Comparison of ENCODE assay signal across 20 mouse cellular contexts in the genomic region with DNA sequence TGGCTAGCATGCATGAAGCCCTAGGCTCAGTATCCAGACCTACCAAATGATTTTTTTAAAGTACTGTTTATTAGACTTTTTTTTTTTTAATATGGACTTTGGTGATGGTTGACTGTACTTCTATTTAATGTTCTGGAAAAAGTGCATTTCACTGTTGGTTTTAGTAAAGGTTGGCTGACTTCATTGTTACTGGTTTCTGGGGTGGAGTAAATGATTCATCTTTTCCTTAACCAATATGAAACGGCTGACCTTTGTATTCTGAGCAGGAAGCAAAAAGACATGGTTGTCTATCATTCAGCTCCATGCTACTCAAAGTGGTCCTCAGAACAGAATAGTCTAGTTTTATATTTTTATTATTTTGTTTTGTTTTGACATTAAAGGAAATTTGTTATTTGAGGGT. TPM values are rescaled to one million over a fixed set of nuclear protein-coding genes. Genes with fewer than 3 reads are reported as not detected.
A peak's percentile ranks its signal among the peaks of the same experiment; 100 is the strongest.
DNase-seq lines count a peak whose midpoint lies in the region; ATAC-seq and TF ChIP-seq lines count a peak whose summit lies in the region.
"Had no signal": no experiment of that assay in that cellular context is flagged by ENCODE, and none has a peak within 500 bp of the region (broad histone marks: within the 10 kb centered on the region; RNA-seq: fewer than 3 reads in every experiment).

No protein-coding gene starts in this region.

- TF ChIP-seq POLR2A in CH12.LX (IDR thresholded peaks at IDR 0.05; ENCODE audit: low read depth, low read length) = no peak

- H3K79me2 ChIP-seq in CH12.LX (replicated peaks; ENCODE audit: control insufficient read depth, extremely low read depth, insufficient read depth, poor library complexity, severe bottlenecking) = no peaks in the 10 kb centered on the region

- no peaks in the 10 kb centered on the region for H3K27me3 ChIP-seq in kidney, postnatal 0 days (ENCODE audit: insufficient read depth, low read length)
- H3K27me3 ChIP-seq in CH12.LX (replicated peaks) = no peaks in the 10 kb centered on the region
- H3K27me3 ChIP-seq: embryonic facial prominence, embryonic 12.5 days; forebrain, embryonic 15.5 days; heart, embryonic 12.5 days; hindbrain, embryonic 15.5 days had no signal

- 0 out of 2 replicates have a peak, but pooled peaks cover 3% of the 10 kb centered on the region for H3K4me1 ChIP-seq in kidney, postnatal 0 days (replicated peaks; ENCODE audit: insufficient read depth, low read length)
- H3K4me1 ChIP-seq in CH12.LX (ENCODE audit: control insufficient read depth in 1 of 2, insufficient read depth in 2 of 2) = peaks cover 4% of the 10 kb centered on the region in 2 experiments; a peak in 2 of 4 replicates
- H3K4me1 ChIP-seq: embryonic facial prominence, embryonic 12.5 days; forebrain, embryonic 15.5 days; heart, embryonic 12.5 days had no signal

- TF ChIP-seq RAD21 in CH12.LX (IDR thresholded peaks at IDR 0.05; ENCODE audit: low read depth, low read length) = no peak

- peak; percentile 31 for DNase-seq in kidney, postnatal 0 days (ENCODE audit: low spot score)
- DNase-seq in kidney, postnatal 4 days = no peak
- DNase-seq in CD4-positive helper T cell, adult 2 months (ENCODE audit: low read depth, low spot score) = peak; percentile 10
- DNase-seq in CH12.LX (ENCODE audit: extremely low read depth) = peak; percentile 31
- DNase-seq in induced T-regulatory cell, adult 2 months (ENCODE audit: low read depth) = peak; percentile 41
- DNase-seq in right cerebral cortex, adult 18-20 months = no peak
- DNase-seq in adipocyte (ENCODE audit: low spot score) = no peak
- DNase-seq: adrenal gland, postnatal 14 days; cerebellum, adult 11-12 months; cerebellum, adult 9-10 months; cerebellum, postnatal 25 days; gastrocnemius, postnatal 10 days; heart, postnatal 36 days; kidney, adult 11 months had no signal

- H3K9me3 ChIP-seq in kidney, postnatal 0 days (replicated peaks; ENCODE audit: low read length) = no peaks in the 10 kb centered on the region
- no peaks in the 10 kb centered on the region for H3K9me3 ChIP-seq in CH12.LX (replicated peaks; ENCODE audit: low read length)
- H3K9me3 ChIP-seq: embryonic facial prominence, embryonic 12.5 days; forebrain, embryonic 15.5 days; heart, embryonic 12.5 days; hindbrain, embryonic 15.5 days had no signal

- H3K36me3 ChIP-seq in kidney, postnatal 0 days (ENCODE audit: insufficient read depth, low read length) = no peaks in the 10 kb centered on the region
- H3K36me3 ChIP-seq in CH12.LX (replicated peaks in 1 of 2; ENCODE audit: control insufficient read depth in 1 of 2, insufficient read depth in 1 of 2, low read length in 1 of 2) = no peaks in the 10 kb centered on the region
- H3K36me3 ChIP-seq: embryonic facial prominence, embryonic 12.5 days; forebrain, embryonic 15.5 days; heart, embryonic 12.5 days; hindbrain, embryonic 15.5 days had no signal

- no peak for TF ChIP-seq CTCF in kidney, postnatal 0 days (IDR thresholded peaks at IDR 0.05; ENCODE audit: low read depth)
- no peak for TF ChIP-seq CTCF in CH12.LX (conservative IDR thresholded peaks at IDR 0.05 in 1 of 2, IDR thresholded peaks at IDR 0.05 in 1 of 2; ENCODE audit: low read depth in 2 of 2, low read length in 2 of 2)

- TF ChIP-seq EP300 in CH12.LX (IDR thresholded peaks at IDR 0.05; ENCODE audit: low read length) = peak; percentile 77; the same call in 1 of the 2 replicates

- no peak overlapping the region for H3K9ac ChIP-seq in kidney, postnatal 0 days (ENCODE audit: low read depth, low read length)
- no peak overlapping the region for H3K9ac ChIP-seq in CH12.LX (ENCODE audit: insufficient read depth, low read depth)
- H3K9ac ChIP-seq: embryonic facial prominence, embryonic 12.5 days; forebrain, embryonic 15.5 days; heart, embryonic 12.5 days; hindbrain, embryonic 15.5 days had no signal

- H3K4me3 ChIP-seq in kidney, postnatal 0 days (replicated peaks; ENCODE audit: low read depth, low read length) = no peak overlapping the region
- H3K4me3 ChIP-seq in CH12.LX (replicated peaks in 1 of 3; ENCODE audit: low read depth in 2 of 3, low read length in 2 of 3, poor library complexity in 1 of 3) = no peak overlapping the region
- H3K4me3 ChIP-seq: embryonic facial prominence, embryonic 12.5 days; forebrain, embryonic 15.5 days; heart, embryonic 12.5 days; hindbrain, embryonic 15.5 days had no signal

- ATAC-seq in kidney, postnatal 0 days (replicated peaks; ENCODE audit: low FRiP score, low read depth) = no peak
- ATAC-seq: forebrain, embryonic 15.5 days; inflammation-experienced regulatory T-cells, adult 6 months had no signal

- no peak overlapping the region for H3K4me2 ChIP-seq in kidney, postnatal 0 days (ENCODE audit: low read length)
- H3K4me2 ChIP-seq in CH12.LX (ENCODE audit: insufficient read depth, low read depth, poor library complexity, severe bottlenecking) = no peak overlapping the region
- H3K4me2 ChIP-seq: embryonic facial prominence, embryonic 12.5 days; forebrain, embryonic 15.5 days; heart, embryonic 12.5 days had no signal

- in situ Hi-C loops in CH12.LX (cut with MboI; ENCODE audit: low pct_ligation_motif_present, low pct_unique_long_range_greater_than_20kb, low sequenced_read_pairs) = no loop called here

- 38% methylated on average over 1 of the region's 1 CpGs for WGBS in kidney, postnatal 0 days

- dilution Hi-C loops in CH12.LX (cut with MboI; ENCODE audit: extremely low pct_ligation_motif_present, extremely low pct_unique_long_range_greater_than_20kb, low sequenced_read_pairs) = no loop called here

- H3K27ac ChIP-seq in kidney, postnatal 0 days = no peak overlapping the region
- H3K27ac ChIP-seq in CH12.LX (ENCODE audit: insufficient read depth, low read depth) = no peak overlapping the region
- H3K27ac ChIP-seq: embryonic facial prominence, embryonic 12.5 days; forebrain, embryonic 15.5 days; hindbrain, embryonic 15.5 days had no signal

TF ChIP-seq in CH12.LX, 34 proteins besides CTCF, POLR2A, EP300 and RAD21:
- TF ChIP-seq NRF1 (IDR thresholded peaks at IDR 0.05; ENCODE audit: low read depth, low read length) = no peak
- TF ChIP-seq PAX5 (IDR thresholded peaks at IDR 0.05; ENCODE audit: low read length) = no peak
- no peak for TF ChIP-seq RCOR1 (conservative IDR thresholded peaks at IDR 0.05; ENCODE audit: low read depth, low read length)
- TF ChIP-seq ETS1 (conservative IDR thresholded peaks at IDR 0.05; ENCODE audit: low read depth, low read length) = peak; percentile 56; the same call in 1 of the 2 replicates
- TF ChIP-seq MXI1 (IDR thresholded peaks at IDR 0.05; ENCODE audit: low read depth, low read length) = no peak
- TF ChIP-seq MEF2A (IDR thresholded peaks at IDR 0.05; ENCODE audit: borderline replicate concordance, low read depth, low read length) = no peak
- TF ChIP-seq UBTF (IDR thresholded peaks at IDR 0.05; ENCODE audit: low read depth, low read length) = no peak
- TF ChIP-seq MAZ (IDR thresholded peaks at IDR 0.05; ENCODE audit: low read depth, low read length) = no peak
- no peak for TF ChIP-seq MAX (IDR thresholded peaks at IDR 0.05; ENCODE audit: low read length)
- no peak for TF ChIP-seq POLR2AphosphoS2 (IDR thresholded peaks at IDR 0.05; ENCODE audit: low read depth, low read length)
- no peak for TF ChIP-seq CHD2 (IDR thresholded peaks at IDR 0.05; ENCODE audit: low read length)
- no peak for TF ChIP-seq HCFC1 (IDR thresholded peaks at IDR 0.05; ENCODE audit: low read depth, low read length)
- TF ChIP-seq JUN (IDR thresholded peaks at IDR 0.05; ENCODE audit: insufficient read depth, low read depth, low read length) = peak; percentile 71
- TF ChIP-seq JUND (conservative IDR thresholded peaks at IDR 0.05; ENCODE audit: low read depth, low read length) = peak; percentile 87
- TF ChIP-seq ZMIZ1 (IDR thresholded peaks at IDR 0.05; ENCODE audit: low read depth, low read length) = no peak
- TF ChIP-seq ZNF384 (IDR thresholded peaks at IDR 0.05; ENCODE audit: low read depth, low read length) = peak; percentile 44; the same call in 1 of the 2 replicates
- no peak for TF ChIP-seq E2F4 (IDR thresholded peaks at IDR 0.05; ENCODE audit: insufficient replicate concordance, low read depth, low read length)
TF ChIP-seq in CH12.LX: peak in this region for 4.

RNA-seq across cellular contexts. Expression of a gene that starts 8.4 kb away (rescaled TPM):
- polyA plus RNA-seq in kidney, postnatal 0 days (2015; fragmentation: Nextera tagmentation; extraction: Ambion mirVana) = 97.5 and 103 TPM in 2 replicates
- total RNA-seq in CH12.LX (2012; rRNA removed) (14.7 and 15.6 TPM in 2 replicates), CH12.LX (2014; rRNA removed) (50.9 and 51.8 TPM in 2 replicates)
- 28.4 and 34.2 TPM in 2 replicates for polyA plus RNA-seq in CH12.LX (2012; ENCODE audit: insufficient read length, low read depth)

RNA-seq across cellular contexts. Expression of a gene that starts 12.8 kb away (rescaled TPM):
- polyA plus RNA-seq in kidney, postnatal 0 days (2015; fragmentation: Nextera tagmentation; extraction: Ambion mirVana) = 62.8 and 69.8 TPM in 2 replicates
- 3.8 and 4.2 TPM in 2 replicates for total RNA-seq in CH12.LX (2012; rRNA removed)
- 6.6 and 8.4 TPM in 2 replicates for total RNA-seq in CH12.LX (2014; rRNA removed)
- 7.0 and 7.6 TPM in 2 replicates for polyA plus RNA-seq in CH12.LX (2012; ENCODE audit: insufficient read length, low read depth)
- total RNA-seq: MEL had no signal

Comparison
In these comparisons a context has a peak if more than half of its experiments do, and no peak if none do; other contexts are left out.
1. DNase-seq: peak in kidney, postnatal 0 days (single experiment), CD4-positive helper T cell, adult 2 months (single experiment), CH12.LX (single experiment) and induced T-regulatory cell, adult 2 months (single experiment); none in kidney, postnatal 4 days (0 of 2), right cerebral cortex, adult 18-20 months (single experiment) and adipocyte (single experiment).